Mouse (Mus musculus) MEL (cell line): ENCODE results near the gene Vwa3a. TPM values are rescaled to one million over a fixed set of nuclear protein-coding genes. Genes with fewer than 3 reads are reported as not detected.

ENCODE experiments used
- DNase-seq: peaks from one replicate; pipeline ENCODE4 v3.0.0; 2011; ENCODE audit warnings: low read depth, low spot score
- H3K27ac ChIP-seq: 2 replicates; pipeline ENCODE4 v1.5.1; 2012; ENCODE audit warnings: low read depth, mild to moderate bottlenecking, control low read depth, low read length, moderate library complexity; ENCODE audit not compliant: control insufficient read depth
- H3K27me3 ChIP-seq, 2 experiments: fragments of 150-350 bp in 1 of 2; sonication (generic) in 1 of 2; 2 replicates each; pipeline ENCODE4 v1.6.1; 2012; ENCODE audit warnings: low read length in 2 of 2, mild to moderate bottlenecking in 2 of 2, improper control_type of control experiment in 1 of 2, moderate library complexity in 1 of 2; ENCODE audit not compliant: insufficient read depth in 2 of 2, control insufficient read depth in 1 of 2
- H3K36me3 ChIP-seq, 2 experiments: 2 replicates each; pipeline ENCODE4 v1.6.1; 2012 to 2014; ENCODE audit warnings: low read length in 2 of 2, improper control_type of control experiment in 1 of 2, inconsistent platforms in 1 of 2, mild to moderate bottlenecking in 1 of 2; ENCODE audit not compliant: insufficient read depth in 2 of 2, control insufficient read depth in 1 of 2
- H3K4me1 ChIP-seq, 2 experiments: fragments of 150-350 bp in 1 of 2; sonication (generic) in 1 of 2; 2 replicates each; pipeline ENCODE4 v1.6.1; 2012; ENCODE audit warnings: low read length in 2 of 2, improper control_type of control experiment in 1 of 2, mild to moderate bottlenecking in 1 of 2; ENCODE audit not compliant: insufficient read depth in 2 of 2, control insufficient read depth in 1 of 2
- H3K4me3 ChIP-seq, 2 experiments: fragments of 150-350 bp in 1 of 2; sonication (generic) in 1 of 2; 2 replicates each; pipeline ENCODE4 v1.5.1; 2012; ENCODE audit warnings: low read depth in 2 of 2, low read length in 2 of 2, mild to moderate bottlenecking in 2 of 2, moderate library complexity in 2 of 2, control low read depth in 1 of 2, improper control_type of control experiment in 1 of 2; ENCODE audit not compliant: control insufficient read depth in 1 of 2, insufficient read depth in 1 of 2
- H3K79me2 ChIP-seq: 2 replicates; pipeline ENCODE4 v1.6.1; 2012; ENCODE audit warnings: mild to moderate bottlenecking, low read length, moderate library complexity; ENCODE audit not compliant: control insufficient read depth, poor library complexity, insufficient read depth
- H3K9ac ChIP-seq: 2 replicates; pipeline ENCODE4 v1.6.1; 2012; ENCODE audit warnings: low read depth, mild to moderate bottlenecking, control low read depth, low read length, moderate library complexity; ENCODE audit not compliant: control insufficient read depth, poor library complexity, severe bottlenecking
- H3K9me3 ChIP-seq: fragments of 150-350 bp; sonication (generic); replicated peaks from 2 replicates; pipeline ENCODE4 v1.6.1; 2012; ENCODE audit warnings: mild to moderate bottlenecking, low read length, improper control_type of control experiment, moderate library complexity; ENCODE audit not compliant: insufficient read depth
- BHLHE40 ChIP-seq: IDR thresholded peaks from 2 replicates; pipeline ENCODE4 v1.6.1; 2012; ENCODE audit warnings: low read depth, mild to moderate bottlenecking, inconsistent platforms, low read length, improper control_type of control experiment, borderline replicate concordance
- CHD1 ChIP-seq: IDR thresholded peaks from 2 replicates; pipeline ENCODE4 v1.6.1; 2012; ENCODE audit warnings: low read depth, mild to moderate bottlenecking, inconsistent platforms, low read length, improper control_type of control experiment
- CTCF ChIP-seq, 3 experiments: IDR thresholded peaks in 2 of 3; conservative IDR thresholded peaks in 1 of 3; 2 replicates each; pipeline ENCODE4 v1.5.1; 2011 to 2012; ENCODE audit warnings: low read length in 3 of 3, low read depth in 2 of 3, mild to moderate bottlenecking in 2 of 3, improper control_type of control experiment in 1 of 3, inconsistent platforms in 1 of 3, mixed read lengths in 1 of 3, moderate library complexity in 1 of 3; ENCODE audit not compliant: control insufficient read depth in 1 of 3, insufficient read depth in 1 of 3, poor library complexity in 1 of 3, severe bottlenecking in 1 of 3
- E2F4 ChIP-seq: IDR thresholded peaks from 2 replicates; pipeline ENCODE4 v1.6.1; 2011; ENCODE audit warnings: low read depth, low read length, improper control_type of control experiment, borderline replicate concordance
- ELF1 ChIP-seq: IDR thresholded peaks from 2 replicates; pipeline ENCODE4 v1.6.1; 2014; ENCODE audit warnings: low read depth, mild to moderate bottlenecking, inconsistent platforms, low read length, improper control_type of control experiment, moderate library complexity
- EP300 ChIP-seq, 2 experiments: IDR thresholded peaks; 2 replicates each; pipeline ENCODE4 v1.6.1; 2011; ENCODE audit warnings: improper control_type of control experiment in 2 of 2, low read length in 2 of 2, low read depth in 1 of 2, mild to moderate bottlenecking in 1 of 2
- ETS1 ChIP-seq: IDR thresholded peaks from 2 replicates; pipeline ENCODE4 v1.6.1; 2012; ENCODE audit warnings: low read depth, mild to moderate bottlenecking, inconsistent platforms, low read length, improper control_type of control experiment, moderate library complexity
- GABPA ChIP-seq: IDR thresholded peaks from 2 replicates; pipeline ENCODE4 v1.6.1; 2012; ENCODE audit warnings: low read depth, mild to moderate bottlenecking, inconsistent platforms, low read length, improper control_type of control experiment, moderate library complexity
- GATA1 ChIP-seq: IDR thresholded peaks from 2 replicates; pipeline ENCODE4 v1.6.1; 2011; ENCODE audit warnings: low read depth, low read length, improper control_type of control experiment
- HCFC1 ChIP-seq: IDR thresholded peaks from 2 replicates; pipeline ENCODE4 v1.6.1; 2012; ENCODE audit warnings: low read depth, mild to moderate bottlenecking, inconsistent platforms, low read length, improper control_type of control experiment, moderate library complexity
- JUND ChIP-seq: IDR thresholded peaks from 2 replicates; pipeline ENCODE4 v1.6.1; 2011; ENCODE audit warnings: low read depth, mild to moderate bottlenecking, improper control_type of control experiment, low read length
- KAT2A ChIP-seq: conservative IDR thresholded peaks from 2 replicates; pipeline ENCODE4 v1.6.1; 2012; ENCODE audit warnings: low read depth, low read length, improper control_type of control experiment, inconsistent platforms
- MAZ ChIP-seq: IDR thresholded peaks from 2 replicates; pipeline ENCODE4 v1.6.1; 2012; ENCODE audit warnings: low read depth, mild to moderate bottlenecking, inconsistent platforms, low read length, improper control_type of control experiment
- MEF2A ChIP-seq: IDR thresholded peaks from 2 replicates; pipeline ENCODE4 v1.6.1; 2014; ENCODE audit warnings: low read depth, mild to moderate bottlenecking, inconsistent platforms, low read length, improper control_type of control experiment; ENCODE audit not compliant: poor library complexity, insufficient replicate concordance, severe bottlenecking; ENCODE audit errors: extremely low read depth
- MXI1 ChIP-seq: IDR thresholded peaks from 2 replicates; pipeline ENCODE4 v1.6.1; 2011; ENCODE audit warnings: mild to moderate bottlenecking, low read depth, low read length, improper control_type of control experiment
- MYC ChIP-seq: IDR thresholded peaks from 2 replicates; pipeline ENCODE4 v1.6.1; 2011; ENCODE audit warnings: low read depth, mild to moderate bottlenecking, low read length, improper control_type of control experiment, moderate library complexity
- NELFE ChIP-seq: IDR thresholded peaks from 2 replicates; pipeline ENCODE4 v1.6.1; 2011; ENCODE audit warnings: low read depth, low read length, improper control_type of control experiment
- NRF1 ChIP-seq: IDR thresholded peaks from 2 replicates; pipeline ENCODE4 v1.6.1; 2014; ENCODE audit warnings: low read depth, mild to moderate bottlenecking, inconsistent platforms, low read length, improper control_type of control experiment, moderate library complexity; ENCODE audit not compliant: poor library complexity, insufficient read depth, severe bottlenecking
- POLR2A ChIP-seq, 2 experiments: IDR thresholded peaks; 2 replicates each; pipeline ENCODE4 v1.6.1; 2011 to 2012; ENCODE audit warnings: low read length in 2 of 2, mild to moderate bottlenecking in 2 of 2, control low read depth in 1 of 2, improper control_type of control experiment in 1 of 2, low read depth in 1 of 2, moderate library complexity in 1 of 2; ENCODE audit not compliant: control insufficient read depth in 1 of 2, insufficient read depth in 1 of 2, poor library complexity in 1 of 2
- POLR2AphosphoS2 ChIP-seq: IDR thresholded peaks from 2 replicates; pipeline ENCODE4 v1.6.1; 2011; ENCODE audit warnings: low read length, improper control_type of control experiment
- RAD21 ChIP-seq: IDR thresholded peaks from 2 replicates; pipeline ENCODE4 v1.6.1; 2011; ENCODE audit warnings: mild to moderate bottlenecking, low read depth, low read length, improper control_type of control experiment
- RCOR1 ChIP-seq: IDR thresholded peaks from 2 replicates; pipeline ENCODE4 v1.6.1; 2012; ENCODE audit warnings: low read depth, mild to moderate bottlenecking, inconsistent platforms, low read length, improper control_type of control experiment
- SIN3A ChIP-seq: IDR thresholded peaks from 2 replicates; pipeline ENCODE4 v1.6.1; 2012; ENCODE audit warnings: low read length, improper control_type of control experiment, inconsistent platforms
- TAL1 ChIP-seq: IDR thresholded peaks from 2 replicates; pipeline ENCODE4 v1.6.1; 2012; ENCODE audit warnings: mild to moderate bottlenecking, inconsistent platforms, low read length, moderate library complexity, mixed read lengths
- TBP ChIP-seq: IDR thresholded peaks from 2 replicates; pipeline ENCODE4 v1.8.0; 2011; ENCODE audit warnings: low read depth, low read length, improper control_type of control experiment
- TCF12 ChIP-seq: IDR thresholded peaks from 2 replicates; pipeline ENCODE4 v1.6.1; 2014; ENCODE audit warnings: low read depth, mild to moderate bottlenecking, inconsistent platforms, low read length, improper control_type of control experiment, moderate library complexity
- UBTF ChIP-seq: IDR thresholded peaks from 2 replicates; pipeline ENCODE4 v1.6.1; 2012; ENCODE audit warnings: low read depth, mild to moderate bottlenecking, inconsistent platforms, low read length, improper control_type of control experiment, moderate library complexity, borderline replicate concordance; ENCODE audit not compliant: insufficient read depth
- USF1 ChIP-seq: IDR thresholded peaks from 2 replicates; pipeline ENCODE4 v1.6.1; 2014; ENCODE audit warnings: low read depth, mild to moderate bottlenecking, inconsistent platforms, low read length, improper control_type of control experiment, moderate library complexity
- ZC3H11A ChIP-seq: IDR thresholded peaks from 2 replicates; pipeline ENCODE4 v1.6.1; 2012; ENCODE audit warnings: low read depth, mild to moderate bottlenecking, inconsistent platforms, low read length, improper control_type of control experiment
- ZMIZ1 ChIP-seq: IDR thresholded peaks from 2 replicates; pipeline ENCODE4 v1.6.1; 2012; ENCODE audit warnings: low read depth, mild to moderate bottlenecking, inconsistent platforms, low read length, improper control_type of control experiment, moderate library complexity
- ZNF384 ChIP-seq: IDR thresholded peaks from 2 replicates; pipeline ENCODE4 v1.6.1; 2012; ENCODE audit warnings: low read depth, mild to moderate bottlenecking, inconsistent platforms, low read length, improper control_type of control experiment
- polyA plus RNA-seq, 2 experiments: library from polyadenylated mRNA; stranded (reverse) in 1 of 2; unstranded in 1 of 2; fragments of >175 nt in 1 of 2; fragments of >200 nt in 1 of 2; gene quantifications; 2 replicates each; pipeline versions ENCODE4 v1.2.1 to v1.2.4; 2012; ENCODE audit warnings: low replicate concordance in 2 of 2, low read depth in 1 of 2; ENCODE audit not compliant: insufficient read length in 2 of 2, insufficient read depth in 1 of 2, missing spikeins in 1 of 2
- total RNA-seq: library from RNA; depleted of rRNA; stranded (reverse); fragments of 300-350 nt; gene quantifications from 2 replicates; pipeline ENCODE4 v1.2.3, GENCODE M21; 2012

Vwa3a gene
- total and polyA plus RNA-seq, 3 experiments, result not detected

DNA sequence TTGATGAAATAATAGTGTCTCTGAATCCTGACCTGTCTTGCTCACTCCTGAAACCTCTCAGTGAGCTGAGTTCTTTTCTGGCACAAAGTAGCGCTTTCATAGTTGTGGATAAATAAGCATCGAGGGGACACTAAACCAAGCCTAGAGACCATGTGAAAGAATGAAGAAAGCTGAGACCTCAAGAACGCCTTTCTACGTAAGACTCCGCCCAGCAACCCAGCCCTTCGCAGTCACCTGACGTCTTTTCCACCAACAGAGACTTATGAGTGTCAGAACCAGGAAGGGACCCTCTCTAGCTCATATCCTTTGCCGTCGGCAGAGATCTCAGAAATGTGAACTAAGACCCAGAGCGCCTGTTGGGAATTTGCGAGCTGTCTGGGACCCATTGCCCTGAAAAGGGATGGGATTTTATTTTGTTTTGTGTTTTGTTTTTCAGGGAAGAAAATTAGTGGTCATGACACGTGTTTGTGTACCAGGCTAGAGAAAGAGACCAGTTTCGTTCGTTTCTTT is 95.8 kb downstream of the Vwa3a start (continued):
- peak; percentile 28 to 95; a peak in 2 of 4 replicates for TF ChIP-seq POLR2A (IDR thresholded peaks at IDR 0.05; ENCODE audit: control insufficient read depth in 1 of 2, insufficient read depth in 1 of 2, low read depth in 1 of 2, low read length in 2 of 2, poor library complexity in 1 of 2)
- TF ChIP-seq MXI1, result peak; percentile 94
- TF ChIP-seq E2F4, result no peak
- 0 out of 2 replicates have a peak, but pooled peaks have one; percentile 44 for TF ChIP-seq CHD1
- peak; percentile 96 for TF ChIP-seq USF1
- TF ChIP-seq EP300 (IDR thresholded peaks at IDR 0.05; ENCODE audit: low read depth in 1 of 2, low read length in 2 of 2), result no peak

DNA sequence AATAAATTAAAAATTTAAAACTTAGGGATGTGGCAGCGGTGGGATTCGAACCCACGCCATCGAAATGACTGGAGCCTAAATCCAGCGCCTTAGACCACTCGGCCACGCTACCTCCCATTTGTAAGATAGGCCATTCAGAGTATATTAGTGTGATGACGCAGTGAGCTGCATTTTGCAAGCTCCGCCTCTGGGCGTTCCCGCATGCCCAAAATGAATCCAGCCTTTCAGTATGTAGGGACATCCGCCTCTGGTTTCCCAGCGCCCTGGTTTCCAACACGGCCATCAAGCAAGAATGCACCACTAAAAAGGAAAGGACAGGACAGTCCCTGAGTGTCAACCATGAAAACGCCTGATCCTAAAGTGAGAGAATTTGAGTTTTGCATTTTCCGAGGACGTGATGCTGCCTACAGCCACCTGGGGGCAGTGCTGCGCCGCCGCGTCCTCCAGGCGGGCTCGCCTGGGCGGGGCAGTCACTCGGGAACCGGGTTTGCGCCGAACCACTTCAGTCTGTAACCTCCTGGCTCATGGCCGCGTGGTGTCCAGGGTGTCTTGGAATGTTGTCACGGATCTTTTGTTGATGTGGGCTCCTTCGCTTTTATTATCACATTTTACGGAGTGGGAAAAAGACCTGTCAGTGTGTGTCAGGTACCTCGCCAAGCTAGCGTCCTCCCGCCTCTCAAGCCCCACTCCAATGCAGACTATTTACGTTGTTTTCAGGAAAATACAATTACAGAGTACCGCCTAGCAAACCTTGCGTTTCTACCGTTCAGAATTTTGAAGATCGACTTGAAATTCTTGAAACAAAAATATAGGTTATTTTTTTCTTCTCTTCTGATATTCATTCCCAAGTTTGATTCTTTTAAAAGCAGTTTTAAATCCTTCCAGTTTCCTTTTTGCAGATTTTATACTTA is 96.6 kb downstream of the Vwa3a start:
- H3K9ac ChIP-seq, result peak overlapping the region; percentile 88
- H3K4me3 ChIP-seq, result peak overlapping the region; percentile 61 to 99
- no peaks in the 10 kb centered on the region for H3K27me3 ChIP-seq
- peaks cover 1% of the 10 kb centered on the region; the same call in 1 of the 2 replicates for H3K79me2 ChIP-seq
- peak overlapping the region; percentile 92 for H3K27ac ChIP-seq
- peaks cover 5 to 18% of the 10 kb centered on the region in 2 experiments for H3K4me1 ChIP-seq
- peaks cover 0 to 10% of the 10 kb centered on the region in 2 experiments; a peak in 2 of 4 replicates for H3K36me3 ChIP-seq
- peak; percentile 92 for DNase-seq
- H3K9me3 ChIP-seq, result no peaks in the 10 kb centered on the region
- TF ChIP-seq KAT2A (peak; percentile 78), BHLHE40 (peak; percentile 26; the same call in 1 of the 2 replicates), POLR2AphosphoS2 (no peak), UBTF (no peak), NELFE (peak; percentile 57), MYC (peak; percentile 79; the same call in 1 of the 2 replicates), MXI1 (0 out of 2 replicates have a peak, but pooled peaks have one; percentile 39), GABPA (no peak), GATA1 (0 out of 2 replicates have a peak, but pooled peaks have one; percentile 9), RCOR1 (no peak), SIN3A (no peak; the same call in none of the 2 replicates), ZNF384 (0 out of 2 replicates have a peak, but pooled peaks have one; percentile 13), RAD21 (peak; percentile 97), TBP (peak; percentile 100), ETS1 (peak; percentile 40; the same call in 1 of the 2 replicates), MEF2A (no peak), ZC3H11A (peak; percentile 95), TCF12 (0 out of 2 replicates have a peak, but pooled peaks have one; percentile 35), NRF1 (0 out of 2 replicates have a peak, but pooled peaks have one; percentile 7), CTCF (IDR thresholded peaks at IDR 0.05 in 2 of 3, conservative IDR thresholded peaks at IDR 0.05 in 1 of 3; ENCODE audit: control insufficient read depth in 1 of 3, insufficient read depth in 1 of 3, low read depth in 2 of 3, low read length in 3 of 3, poor library complexity in 1 of 3, severe bottlenecking in 1 of 3) (peak in 2 of 3 experiments; percentile 94 to 97), ELF1 (peak; percentile 58), MAZ (peak; percentile 94; the same call in 1 of the 2 replicates), EP300 (IDR thresholded peaks at IDR 0.05; ENCODE audit: low read depth in 1 of 2, low read length in 2 of 2) (no peak), ZMIZ1 (peak; percentile 56; the same call in 1 of the 2 replicates), USF1 (no peak), E2F4 (no peak), HCFC1 (0 out of 2 replicates have a peak, but pooled peaks have one; percentile 17), JUND (no peak), TAL1 (no peak)
